Mouse (Mus musculus) stomach, postnatal 0 days (tissue): Measurements from ENCODE around the gene Cfap69. TPM values are rescaled to one million over a fixed set of nuclear protein-coding genes. Genes with fewer than 3 reads are reported as not detected.
A peak's percentile ranks its signal among the peaks of the same experiment; 100 is the strongest.
"Not testable (repeated sequence)": the region's sequence is repeated elsewhere in the genome, so short reads cannot be mapped to it uniquely, and the experiment has no call there.

Experiments used
- ATAC-seq: fragments of 200-750 bp; cut with Nextera tagmentation; 2 replicates; pipeline ENCODE4 v1.8.0; 2017; ENCODE audit not compliant: low FRiP score, low TSS enrichment
- DNase-seq: peaks from one replicate; pipeline ENCODE4 v3.0.0-alpha.2; 2016; ENCODE audit warnings: low spot score
- H3K27ac ChIP-seq: fragments of 300-500 bp; sonication (generic); replicated peaks from 2 replicates; pipeline ENCODE4 v1.5.1; 2014; ENCODE audit warnings: mild to moderate bottlenecking, control low read depth
- H3K27me3 ChIP-seq: fragments of 300-500 bp; sonication (generic); 2 replicates; pipeline ENCODE4 v1.6.1; 2014; ENCODE audit warnings: low read length; ENCODE audit not compliant: control insufficient read depth, insufficient read depth
- H3K36me3 ChIP-seq: fragments of 300-500 bp; sonication (generic); 2 replicates; pipeline ENCODE4 v1.6.1; 2014; ENCODE audit warnings: low read length, mixed read lengths; ENCODE audit not compliant: control insufficient read depth, insufficient read depth
- H3K4me1 ChIP-seq: fragments of 300-500 bp; sonication (generic); replicated peaks from 2 replicates; pipeline ENCODE4 v1.6.1; 2014; ENCODE audit warnings: antibody characterized with exemption; ENCODE audit not compliant: control insufficient read depth, insufficient read depth
- H3K4me2 ChIP-seq: fragments of 300-500 bp; sonication (generic); replicated peaks from 2 replicates; pipeline ENCODE4 v1.6.1; 2014; ENCODE audit warnings: low read depth, mild to moderate bottlenecking, control low read depth, moderate library complexity
- H3K4me3 ChIP-seq: fragments of 300-500 bp; sonication (generic); 2 replicates; pipeline ENCODE4 v1.5.1; 2014; ENCODE audit warnings: low read depth, low read length, control low read depth
- H3K9ac ChIP-seq: fragments of 300-500 bp; sonication (generic); 2 replicates; pipeline ENCODE4 v1.6.1; 2014; ENCODE audit warnings: mild to moderate bottlenecking, low read length, control low read depth, mixed read lengths
- H3K9me3 ChIP-seq: fragments of 300-500 bp; sonication (generic); 2 replicates; pipeline ENCODE4 v1.6.1; 2016; ENCODE audit warnings: low read length; ENCODE audit not compliant: control insufficient read depth
- CTCF ChIP-seq: IDR thresholded peaks from 2 replicates; pipeline ENCODE4 v1.5.1; 2016; ENCODE audit warnings: antibody characterized with exemption, low read depth, mild to moderate bottlenecking, moderate library complexity
- EP300 ChIP-seq: optimal IDR thresholded peaks from 2 replicates; pipeline ENCODE3; 2016; ENCODE audit warnings: antibody characterized with exemption
- WGBS: fragments of 180-500 bp; shearing (Covaris S2); extraction: QIAGEN DNeasy Blood & Tissue Kit; methylation state at CpG from one replicate; pipeline ENCODE4 v1.1.7; 2014; 5-methylcytosine and 5-hydroxymethylcytosine counted together
- polyA plus RNA-seq: library from polyadenylated mRNA; unstranded; fragments of >200 nt; fragmentation: Nextera tagmentation; extraction: Ambion mirVana; gene quantifications from 2 replicates; pipeline ENCODE4 v1.2.1, GENCODE M21; 2015

The Cfap69 gene
- polyA plus RNA-seq, 1 experiment from 2014 or later: 7.2 TPM

- Histone ChIP-seq H3K27me3 (no peaks in the 10 kb centered on the region), H3K9ac (no peak overlapping the region), H3K36me3 (no peaks in the 10 kb centered on the region), H3K4me2 (no peak overlapping the region), H3K9me3 (no peaks in the 10 kb centered on the region), H3K4me3 (no peak overlapping the region), H3K4me1 (no peaks in the 10 kb centered on the region; the same call in 1 of the 2 replicates), H3K27ac (no peak overlapping the region)
- ATAC-seq: 0 out of 2 replicates have a peak, but pooled peaks have one; percentile 57
- no peak for TF ChIP-seq EP300
- TF ChIP-seq CTCF: no peak
- 36% methylated on average over 6 of the region's 6 CpGs for WGBS
- DNase-seq: peak; percentile 29
Measured at GRCm38 (mm10) chr5:5688228-5688627, 24.2 kb upstream of the Cfap69 start.

- TF ChIP-seq CTCF (peak; percentile 53), EP300 (no peak)
- no peaks in the 10 kb centered on the region for H3K36me3 ChIP-seq
- no peak overlapping the region for H3K4me3 ChIP-seq
- H3K27ac ChIP-seq: no peak overlapping the region
- H3K27me3 ChIP-seq: no peaks in the 10 kb centered on the region
- H3K4me1 ChIP-seq: no peaks in the 10 kb centered on the region; the same call in 1 of the 2 replicates
- DNase-seq (no peak), ATAC-seq (peak; percentile 43; the same call in 1 of the 2 replicates)
- no peaks in the 10 kb centered on the region for H3K9me3 ChIP-seq
- H3K9ac ChIP-seq: no peak overlapping the region
- 9% methylated on average over 1 of the region's 1 CpGs for WGBS
- no peak overlapping the region for H3K4me2 ChIP-seq
Measured at GRCm38 (mm10) chr5:5686973-5687372, 22.9 kb upstream of the Cfap69 start.

- H3K36me3 ChIP-seq, DNase-seq, H3K9me3 ChIP-seq, H3K4me1 ChIP-seq, H3K9ac ChIP-seq, H3K4me2 ChIP-seq, ATAC-seq, H3K27me3 ChIP-seq, H3K4me3 ChIP-seq, H3K27ac ChIP-seq: not testable (repeated sequence)
- WGBS: 58% methylated on average over 2 of the region's 2 CpGs
Measured at GRCm38 (mm10) chr5:5684946-5685345, 20.9 kb upstream of the Cfap69 start.

- no peaks in the 10 kb centered on the region; the same call in 1 of the 2 replicates for H3K4me1 ChIP-seq
- H3K36me3 ChIP-seq: no peaks in the 10 kb centered on the region
- H3K9ac ChIP-seq: no peak overlapping the region
- DNase-seq (no peak), ATAC-seq (no peak)
- H3K4me2 ChIP-seq: no peak overlapping the region
- no peak overlapping the region for H3K27ac ChIP-seq
- TF ChIP-seq EP300 (no peak), CTCF (no peak)
- H3K4me3 ChIP-seq: no peak overlapping the region
- H3K9me3 ChIP-seq: no peaks in the 10 kb centered on the region
- WGBS: 79% methylated on average over 4 of the region's 4 CpGs
- no peaks in the 10 kb centered on the region for H3K27me3 ChIP-seq
Measured at GRCm38 (mm10) chr5:5683292-5683691, 19.3 kb upstream of the Cfap69 start.

- Histone ChIP-seq H3K36me3 (peaks cover 3% of the 10 kb centered on the region; the same call in 1 of the 2 replicates), H3K27ac (no peak overlapping the region), H3K4me2 (no peak overlapping the region), H3K9me3 (no peaks in the 10 kb centered on the region), H3K9ac (no peak overlapping the region), H3K4me3 (no peak overlapping the region), H3K27me3 (no peaks in the 10 kb centered on the region), H3K4me1 (no peaks in the 10 kb centered on the region)
- DNase-seq (no peak), ATAC-seq (no peak)
- TF ChIP-seq EP300: no peak
- no peak for TF ChIP-seq CTCF
Measured at GRCm38 (mm10) chr5:5679459-5679858, 15.4 kb upstream of the Cfap69 start.

GRCm38 (mm10) chr5:5676082-5676481 lies 12.0 kb upstream of the Cfap69 start:
- no peak overlapping the region for H3K9ac ChIP-seq
- no peaks in the 10 kb centered on the region for H3K9me3 ChIP-seq
- H3K4me1 ChIP-seq: no peaks in the 10 kb centered on the region
- no peak overlapping the region for H3K4me3 ChIP-seq
- no peak for TF ChIP-seq CTCF
- TF ChIP-seq EP300: no peak
- H3K36me3 ChIP-seq: peaks cover 3% of the 10 kb centered on the region; the same call in 1 of the 2 replicates
- no peak for ATAC-seq
- H3K27ac ChIP-seq: no peak overlapping the region
- H3K27me3 ChIP-seq: no peaks in the 10 kb centered on the region
- WGBS: 79% methylated on average over 3 of the region's 3 CpGs
- no peak for DNase-seq
- no peak overlapping the region for H3K4me2 ChIP-seq
